Mouse (Mus musculus) adrenal gland, adult (tissue): ENCODE results near the gene Mageb4.
"Not testable (repeated sequence)": the region's sequence is repeated elsewhere in the genome, so short reads cannot be mapped to it uniquely, and the experiment has no call there.

ENCODE experiments used
- DNase-seq, 2 experiments: peaks; one replicate each; pipeline ENCODE4 v3.0.0; 2022 to 2023; ENCODE audit warnings: low spot score in 1 of 2; ENCODE audit not compliant: inconsistent age in 2 of 2

Gene Mageb4

GRCm38 (mm10) chrX:86304993-86305392 is at the start of gene Mageb4:
Gene Mageb4 (minus strand): TSS chrX:86305093.
- DNase-seq = not testable (repeated sequence)

GRCm38 (mm10) chrX:86284597-86284996 is 20.3 kb downstream of the Mageb4 start:
- not testable (repeated sequence) for DNase-seq

GRCm38 (mm10) chrX:86245950-86246349 is 58.9 kb downstream of the Mageb4 start:
- DNase-seq = not testable (repeated sequence)

- DNase-seq = peak in 1 of 2 experiments; percentile 54
Observed at GRCm38 (mm10) chrX:86237246-86237645, 67.6 kb downstream of the Mageb4 start.
